Mouse (Mus musculus): Measurements from ENCODE around the gene Cyfip2.

DNA sequence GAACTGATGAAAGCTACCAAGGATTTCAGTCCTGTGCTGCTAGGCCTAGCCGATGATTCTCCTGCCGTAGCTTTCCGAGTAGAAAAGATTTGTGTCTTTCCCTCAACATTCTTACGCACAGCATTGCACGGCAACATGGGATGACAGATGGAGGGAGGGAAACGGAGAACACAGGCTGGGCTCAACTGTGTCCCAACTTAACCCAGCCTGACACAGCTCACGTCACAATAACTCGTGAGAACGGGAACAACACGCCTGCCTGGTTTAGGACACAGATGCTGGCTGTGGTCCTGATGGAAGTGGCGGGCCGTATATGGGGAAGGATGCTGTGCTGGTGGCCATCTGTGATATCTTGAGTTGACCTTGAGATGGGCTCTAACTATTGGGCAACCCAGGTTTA is 34.0 kb downstream of the Cyfip2 start:
- TF ChIP-seq CTCF (IDR thresholded peaks at IDR 0.05; ENCODE audit: low read depth, low read length) (no peak), POLR2A (IDR thresholded peaks at IDR 0.05; ENCODE audit: extremely low read depth, insufficient read depth, low read length) (no peak)

All from liver, adult 2 months (tissue).